Mouse (Mus musculus): ENCODE results near the gene Phf6.
A peak's percentile ranks its signal among the peaks of the same experiment; 100 is the strongest.
"Not testable (repeated sequence)": the region's sequence is repeated elsewhere in the genome, so short reads cannot be mapped to it uniquely, and the experiment has no call there.

Phf6 gene

DNA sequence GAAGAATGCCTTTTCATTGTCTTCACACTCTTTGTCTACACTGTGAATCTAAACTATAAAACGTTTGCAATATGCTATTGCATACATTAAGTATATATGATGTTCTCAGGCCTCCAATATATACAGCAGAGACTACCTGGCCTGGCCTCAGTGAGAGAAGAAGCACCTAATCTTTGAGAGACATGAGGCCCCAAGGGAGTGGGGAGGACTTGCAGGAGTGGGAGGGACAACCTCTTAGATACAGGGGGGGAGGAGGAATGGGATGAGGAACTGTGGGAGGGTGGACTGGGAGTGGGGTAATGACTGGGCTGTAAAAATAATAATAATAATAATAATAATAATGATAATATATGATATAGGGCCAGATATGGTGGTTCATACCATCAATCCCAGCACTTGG lies 66.5 kb downstream of the Phf6 start:
- no peak for DNase-seq (ENCODE audit: low spot score in 2 of 2)

DNA sequence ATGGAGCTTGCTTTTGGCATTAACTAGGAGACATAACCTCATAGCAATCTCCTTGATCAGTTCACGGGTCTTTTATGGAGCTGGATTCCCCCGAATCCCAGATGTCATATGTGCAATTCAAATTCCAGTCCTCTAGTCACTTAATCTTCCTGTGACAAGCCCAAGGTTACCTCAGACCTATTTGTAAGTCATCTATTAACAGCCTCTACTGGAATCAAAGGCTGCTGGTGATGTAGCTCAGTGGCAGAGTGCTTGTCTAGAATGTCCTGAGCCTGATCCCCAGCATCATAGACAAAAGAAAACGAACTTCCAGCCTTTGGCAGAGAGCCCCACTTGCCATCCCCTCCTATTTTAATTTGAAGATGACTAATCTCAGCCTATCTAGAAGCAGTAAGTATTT lies 69.3 kb downstream of the Phf6 start:
- no peak for DNase-seq (ENCODE audit: low spot score in 2 of 2)

DNA sequence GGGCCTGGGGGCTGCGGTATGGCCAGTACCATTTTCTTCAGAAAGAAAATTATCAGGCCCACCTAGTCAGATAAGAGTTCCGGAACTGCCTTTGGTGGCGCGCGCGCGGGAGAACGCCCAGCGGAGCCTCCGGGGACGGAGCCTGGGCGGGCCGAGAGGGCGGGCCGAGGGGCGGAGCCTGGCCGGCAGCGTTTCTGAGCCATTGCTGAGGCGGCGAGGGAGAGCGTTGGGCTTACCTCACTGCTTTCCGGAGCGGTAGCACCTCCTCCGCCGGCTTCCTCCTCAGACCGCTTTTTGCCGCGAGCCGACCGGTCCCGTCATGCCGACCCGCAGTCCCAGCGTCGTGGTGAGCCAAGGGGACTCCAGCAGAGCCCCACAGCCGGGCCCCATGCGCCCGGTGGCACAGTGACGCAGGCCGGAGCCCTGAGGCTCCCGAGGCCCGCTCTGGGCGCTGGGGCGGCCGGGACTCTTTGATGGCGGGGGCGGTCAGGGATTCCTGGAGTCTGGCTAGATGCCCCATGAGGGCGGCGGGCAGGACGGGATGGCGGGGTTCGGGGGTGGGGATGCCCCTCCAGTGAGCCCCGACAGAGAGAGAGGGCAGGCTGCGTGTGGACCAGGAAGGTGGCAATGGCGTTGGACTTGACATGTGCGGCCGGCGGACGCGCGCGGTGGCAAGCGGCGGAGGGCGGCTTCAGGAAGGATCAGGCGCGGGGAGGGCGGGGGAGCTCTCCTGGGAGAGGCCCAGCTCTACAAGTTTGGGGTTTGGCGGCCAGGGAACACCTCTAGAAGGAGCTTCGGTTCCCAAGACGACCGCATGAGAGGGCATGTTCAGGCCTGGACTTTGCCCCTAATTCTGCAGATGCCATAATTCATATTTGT lies 76.1 kb downstream of the Phf6 start, which contains the start of gene Hprt:
Hprt (plus strand) TSS at position 233 of the 879 bp plus-strand sequence.
- DNase-seq (ENCODE audit: low spot score in 2 of 2), result peak; percentile 39 to 76

DNA sequence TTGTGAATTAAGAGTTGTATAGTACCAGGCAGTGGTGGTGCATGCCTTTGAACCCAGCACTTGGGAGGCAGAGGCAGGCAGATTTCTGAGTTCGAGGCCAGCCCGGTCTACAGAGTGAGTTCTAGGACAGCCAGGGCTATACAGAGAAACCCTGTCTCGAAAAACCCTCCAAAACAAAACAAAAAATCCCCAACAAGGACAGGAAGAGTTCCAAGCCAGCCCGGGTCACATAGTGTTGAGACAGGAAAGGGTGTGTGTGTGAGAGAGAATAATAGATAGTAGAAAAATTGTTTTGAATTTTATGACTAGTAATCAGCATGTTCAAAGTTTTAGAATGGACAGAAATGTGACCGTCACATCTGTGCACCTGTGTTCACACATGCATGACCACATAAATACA lies 82.7 kb downstream of the Phf6 start:
- DNase-seq (ENCODE audit: low spot score in 2 of 2), result not testable (repeated sequence)

DNA sequence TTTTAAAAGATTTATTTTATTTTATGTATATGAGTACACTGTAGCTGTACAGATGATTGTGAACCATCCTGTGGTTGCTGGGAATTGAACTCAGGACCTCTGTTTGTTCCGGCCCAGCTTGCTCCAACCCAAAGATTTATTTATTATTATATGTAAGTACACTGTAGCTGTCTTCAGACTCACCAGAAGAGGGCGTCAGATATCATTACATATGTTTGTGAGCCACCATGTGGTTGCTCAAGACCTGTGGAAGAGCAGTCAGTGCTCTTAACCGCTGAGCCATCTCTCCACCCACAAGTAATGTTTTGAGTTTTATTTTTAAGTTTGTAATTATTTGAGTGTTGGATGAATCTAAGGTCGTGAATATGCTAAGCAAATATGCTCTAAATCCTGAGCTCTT lies 92.8 kb downstream of the Phf6 start:
- DNase-seq (ENCODE audit: low spot score in 2 of 2), result not testable (repeated sequence)

DNA sequence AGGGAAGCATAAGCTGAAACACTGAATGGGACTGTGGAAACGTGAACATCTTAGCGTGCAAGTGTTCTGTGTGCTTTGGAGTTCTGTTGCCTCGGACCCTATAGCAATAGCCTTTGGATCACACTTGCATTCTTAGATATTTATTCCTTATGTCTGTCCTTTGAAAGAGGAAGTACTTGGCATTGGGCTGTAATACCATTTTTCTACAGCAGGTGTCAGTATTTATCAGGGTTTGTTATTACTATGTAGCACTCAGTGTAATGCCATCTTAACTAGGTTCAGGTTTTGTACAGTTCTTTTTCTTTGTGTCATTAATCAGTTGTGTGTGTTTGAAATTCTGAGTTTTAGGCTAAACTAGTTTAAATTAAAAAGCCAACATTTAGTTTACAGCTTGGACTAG lies 94.0 kb downstream of the Phf6 start:
- DNase-seq (ENCODE audit: low spot score in 2 of 2), result no peak

Data from cerebellum, postnatal 4 days (tissue).